8 mouse cellular contexts compared by ENCODE assay signal in the genomic region with DNA sequence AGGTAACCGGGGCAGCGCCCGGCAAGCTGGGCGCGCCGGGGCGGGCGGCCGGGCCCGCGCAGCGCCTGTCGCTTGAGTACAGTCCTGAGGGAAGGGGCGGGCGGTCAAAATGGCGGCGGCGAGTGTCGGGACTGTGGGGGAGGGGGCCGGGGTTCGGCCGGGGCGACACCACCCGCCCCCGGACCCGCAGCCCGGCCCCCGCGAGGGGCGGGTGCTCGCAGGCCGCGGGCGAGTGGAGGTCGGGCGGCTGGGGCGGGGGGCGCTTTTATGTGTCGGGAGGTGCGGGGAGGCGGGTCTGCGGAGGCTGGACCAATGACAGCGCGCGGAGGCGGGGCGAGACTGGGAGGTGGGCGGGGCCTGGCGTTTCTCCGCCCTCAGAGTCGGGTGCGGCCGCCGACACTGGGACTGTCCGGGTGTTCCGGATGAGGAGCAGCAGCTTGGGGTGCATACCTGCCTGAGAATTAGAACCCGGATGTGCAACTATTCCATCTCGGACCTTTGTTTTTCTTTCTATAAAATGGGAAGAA. TPM values are rescaled to one million over a fixed set of nuclear protein-coding genes. Genes with fewer than 3 reads are reported as not detected.
DNase-seq lines count a peak whose midpoint lies in the region; ATAC-seq and TF ChIP-seq lines count a peak whose summit lies in the region.

No protein-coding gene starts in this region.

- H3K9ac ChIP-seq in embryonic facial prominence, embryonic 14.5 days (ENCODE audit: low read depth, low read length), result peak overlapping the region; percentile 95
- H3K9ac ChIP-seq in limb, embryonic 13.5 days, result peak overlapping the region; percentile 82
- H3K9ac ChIP-seq in midbrain, embryonic 15.5 days, result peak overlapping the region; percentile 83

- under 1% methylated on average over 57 of the region's 58 CpGs for WGBS in bone marrow, adult 2 months
- under 1% methylated on average over 32 of the region's 58 CpGs for WGBS in embryonic facial prominence, embryonic 14.5 days
- WGBS in limb, embryonic 13.5 days, result under 1% methylated on average over 55 of the region's 58 CpGs
- WGBS in midbrain, embryonic 15.5 days, result 1% methylated on average over 48 of the region's 58 CpGs

- peaks cover 7% of the 10 kb centered on the region; the same call in 1 of the 2 replicates for H3K4me1 ChIP-seq in bone marrow, adult 2 months (ENCODE audit: control insufficient read depth, insufficient read depth, low read length)
- H3K4me1 ChIP-seq in embryonic facial prominence, embryonic 14.5 days (ENCODE audit: control insufficient read depth, insufficient read depth, low read length), result peaks cover 7% of the 10 kb centered on the region
- peaks cover 38% of the 10 kb centered on the region for H3K4me1 ChIP-seq in limb, embryonic 13.5 days
- peaks cover 52% of the 10 kb centered on the region for H3K4me1 ChIP-seq in midbrain, embryonic 15.5 days

- peak; percentile 95 for DNase-seq in A20 (ENCODE audit: low read depth, low spot score)
- peak; percentile 94 for DNase-seq in embryonic facial prominence, embryonic 14.5 days (ENCODE audit: low spot score)
- DNase-seq in heart, adult 8-10 months (ENCODE audit: low spot score), result peak; percentile 94
- peak; percentile 97 for DNase-seq in kidney, adult 9 months
- peak; percentile 96 to 99 for DNase-seq in spleen, adult 18-20 months

- peak overlapping the region; percentile 63 for H3K4me3 ChIP-seq in bone marrow, adult 2 months (replicated peaks; ENCODE audit: control insufficient read depth, low read depth, low read length)
- peak overlapping the region; percentile 95 for H3K4me3 ChIP-seq in embryonic facial prominence, embryonic 14.5 days (ENCODE audit: low read depth, low read length)
- peak overlapping the region; percentile 86 for H3K4me3 ChIP-seq in limb, embryonic 13.5 days
- H3K4me3 ChIP-seq in midbrain, embryonic 15.5 days, result peak overlapping the region; percentile 85

- H3K9me3 ChIP-seq in embryonic facial prominence, embryonic 14.5 days (ENCODE audit: control insufficient read depth, low read length), result no peaks in the 10 kb centered on the region
- no peaks in the 10 kb centered on the region for H3K9me3 ChIP-seq in limb, embryonic 13.5 days
- H3K9me3 ChIP-seq in midbrain, embryonic 15.5 days, result no peaks in the 10 kb centered on the region

- H3K27ac ChIP-seq in bone marrow, adult 2 months (ENCODE audit: control insufficient read depth, insufficient read depth, low read depth, low read length, poor library complexity), result peak overlapping the region; percentile 96
- H3K27ac ChIP-seq in embryonic facial prominence, embryonic 14.5 days (replicated peaks; ENCODE audit: low read depth, low read length), result peak overlapping the region; percentile 98
- peak overlapping the region; percentile 94 for H3K27ac ChIP-seq in limb, embryonic 13.5 days
- H3K27ac ChIP-seq in midbrain, embryonic 15.5 days, result peak overlapping the region; percentile 97

- H3K4me2 ChIP-seq in embryonic facial prominence, embryonic 14.5 days (ENCODE audit: low read depth, low read length), result peak overlapping the region; percentile 56
- H3K4me2 ChIP-seq in limb, embryonic 13.5 days (replicated peaks), result peak overlapping the region; percentile 61
- peak overlapping the region; percentile 52 for H3K4me2 ChIP-seq in midbrain, embryonic 15.5 days

- H3K27me3 ChIP-seq in embryonic facial prominence, embryonic 14.5 days (replicated peaks; ENCODE audit: control insufficient read depth, insufficient read depth, low read length), result no peaks in the 10 kb centered on the region
- H3K27me3 ChIP-seq in limb, embryonic 13.5 days, result no peaks in the 10 kb centered on the region
- no peaks in the 10 kb centered on the region for H3K27me3 ChIP-seq in midbrain, embryonic 15.5 days (replicated peaks)

- H3K36me3 ChIP-seq in embryonic facial prominence, embryonic 14.5 days (ENCODE audit: control insufficient read depth, insufficient read depth, low read length), result no peaks in the 10 kb centered on the region
- H3K36me3 ChIP-seq in limb, embryonic 13.5 days, result no peaks in the 10 kb centered on the region
- no peaks in the 10 kb centered on the region for H3K36me3 ChIP-seq in midbrain, embryonic 15.5 days (replicated peaks)

- peak; percentile 43; the same call in 1 of the 2 replicates for TF ChIP-seq POLR2A in bone marrow, adult 2 months (IDR thresholded peaks at IDR 0.05; ENCODE audit: borderline replicate concordance, control insufficient read depth, low read depth, low read length)

- TF ChIP-seq CTCF in bone marrow, adult 2 months (IDR thresholded peaks at IDR 0.05; ENCODE audit: control insufficient read depth, insufficient read depth, low read length), result no peak

- peak; percentile 64 for ATAC-seq in embryonic facial prominence, embryonic 14.5 days (ENCODE audit: low read depth)
- peak; percentile 62 for ATAC-seq in limb, embryonic 13.5 days (ENCODE audit: low FRiP score, low read depth)
- peak; percentile 66 for ATAC-seq in midbrain, embryonic 15.5 days (replicated peaks)

RNA-seq across cellular contexts. Expression of a gene that starts 0.5 kb away (rescaled TPM):
- polyA plus RNA-seq in bone marrow, adult 2 months (2011; ENCODE audit: insufficient read depth, insufficient read length, low replicate concordance, missing spikeins), result 12.2 and 20.7 TPM in 2 replicates
- 9.1 and 10.0 TPM in 2 replicates for polyA plus RNA-seq in embryonic facial prominence, embryonic 14.5 days (2014; fragmentation: Nextera tagmentation; extraction: Ambion mirVana)
- 10 to 100 TPM in 1 of 4 experiments, 1 to 10 TPM in 3; 6.7 to 10.0 (median 9.2) TPM for total RNA-seq in heart, adult 8-10 months (2022)
- 9.5 and 10.1 TPM in 2 replicates for polyA plus RNA-seq in limb, embryonic 13.5 days (2015; fragmentation: Nextera tagmentation; extraction: Ambion mirVana)
- 12.4 and 14.0 TPM in 2 replicates for polyA plus RNA-seq in midbrain, embryonic 15.5 days (2015; fragmentation: Nextera tagmentation; extraction: Ambion mirVana)

RNA-seq across cellular contexts. Expression of a gene that starts 2.2 kb away (rescaled TPM):
- polyA plus RNA-seq in bone marrow, adult 2 months (2011; ENCODE audit: insufficient read depth, insufficient read length, low replicate concordance, missing spikeins), result 1.3 and 1.4 TPM in 2 replicates
- polyA plus RNA-seq in embryonic facial prominence, embryonic 14.5 days (2014; fragmentation: Nextera tagmentation; extraction: Ambion mirVana), result 2.1 and 2.3 TPM in 2 replicates
- total RNA-seq in heart, adult 8-10 months (2022), result 1 to 10 TPM; 4.6 to 7.5 (median 5.4) TPM
- 1.5 and 1.6 TPM in 2 replicates for polyA plus RNA-seq in limb, embryonic 13.5 days (2015; fragmentation: Nextera tagmentation; extraction: Ambion mirVana)
- polyA plus RNA-seq in midbrain, embryonic 15.5 days (2015; fragmentation: Nextera tagmentation; extraction: Ambion mirVana), result 1.0 and 1.4 TPM in 2 replicates

RNA-seq across cellular contexts. Expression of a gene that starts 22.3 kb away (rescaled TPM):
- polyA plus RNA-seq in bone marrow, adult 2 months (2011; ENCODE audit: insufficient read depth, insufficient read length, low replicate concordance, missing spikeins), result not detected in 2 replicates
- 0.47 TPM in 1 of 2 replicates, not detected in the other for polyA plus RNA-seq in embryonic facial prominence, embryonic 14.5 days (2014; fragmentation: Nextera tagmentation; extraction: Ambion mirVana)
- total RNA-seq in heart, adult 8-10 months (2022), result not detected
- polyA plus RNA-seq in limb, embryonic 13.5 days (2015; fragmentation: Nextera tagmentation; extraction: Ambion mirVana), result not detected in 2 replicates
- 0.48 and 1.3 TPM in 2 replicates for polyA plus RNA-seq in midbrain, embryonic 15.5 days (2015; fragmentation: Nextera tagmentation; extraction: Ambion mirVana)

RNA-seq across cellular contexts. Expression of a gene that starts 24.7 kb away (rescaled TPM):
- 2.4 and 7.7 TPM in 2 replicates for polyA plus RNA-seq in bone marrow, adult 2 months (2011; ENCODE audit: insufficient read depth, insufficient read length, low replicate concordance, missing spikeins)
- polyA plus RNA-seq in embryonic facial prominence, embryonic 14.5 days (2014; fragmentation: Nextera tagmentation; extraction: Ambion mirVana), result 1.5 and 1.8 TPM in 2 replicates
- total RNA-seq in heart, adult 8-10 months (2022), result 1 to 10 TPM; 2.7 to 4.5 (median 3.1) TPM
- polyA plus RNA-seq in limb, embryonic 13.5 days (2015; fragmentation: Nextera tagmentation; extraction: Ambion mirVana), result 0.98 and 1.1 TPM in 2 replicates
- polyA plus RNA-seq in midbrain, embryonic 15.5 days (2015; fragmentation: Nextera tagmentation; extraction: Ambion mirVana), result 0.58 and 0.68 TPM in 2 replicates

RNA-seq across cellular contexts. Expression of a gene that starts 37.5 kb away (rescaled TPM):
- polyA plus RNA-seq in bone marrow, adult 2 months (2011; ENCODE audit: insufficient read depth, insufficient read length, low replicate concordance, missing spikeins), result 23.1 and 44.6 TPM in 2 replicates
- 8.4 and 9.9 TPM in 2 replicates for polyA plus RNA-seq in embryonic facial prominence, embryonic 14.5 days (2014; fragmentation: Nextera tagmentation; extraction: Ambion mirVana)
- 1 to 10 TPM; 6.3 to 8.2 (median 8.0) TPM for total RNA-seq in heart, adult 8-10 months (2022)
- polyA plus RNA-seq in limb, embryonic 13.5 days (2015; fragmentation: Nextera tagmentation; extraction: Ambion mirVana), result 12.4 and 13.3 TPM in 2 replicates
- 25.8 and 26.3 TPM in 2 replicates for polyA plus RNA-seq in midbrain, embryonic 15.5 days (2015; fragmentation: Nextera tagmentation; extraction: Ambion mirVana)

Comparison
In these comparisons a context has a peak if more than half of its experiments do, and no peak if none do; other contexts are left out.
1. Peak in every context shown above with its lines: DNase-seq, ATAC-seq, H3K4me3 ChIP-seq and H3K27ac ChIP-seq.